Mouse (Mus musculus) ovary, adult 18-20 months (tissue): Measurements from ENCODE around the gene Tm9sf2.
A peak's percentile ranks its signal among the peaks of the same experiment; 100 is the strongest.
"Not testable (repeated sequence)": the region's sequence is repeated elsewhere in the genome, so short reads cannot be mapped to it uniquely, and the experiment has no call there.

Experiments used
- DNase-seq: peaks from one replicate; pipeline ENCODE4 v3.0.0; 2022; ENCODE audit warnings: low spot score, mixed read lengths

The Tm9sf2 gene

GRCm38 (mm10) chr14:122101890-122102289 is 4.9 kb upstream of the Tm9sf2 start:
- not testable (repeated sequence) for DNase-seq

- peak; percentile 96 for DNase-seq
Observed at GRCm38 (mm10) chr14:122104881-122105280, 2.0 kb upstream of the Tm9sf2 start.

- DNase-seq: no peak
Observed at GRCm38 (mm10) chr14:122105391-122106285, 1.2 kb upstream of the Tm9sf2 start.

GRCm38 (mm10) chr14:122107481-122108214 is 810 bp downstream of the Tm9sf2 start:
- DNase-seq: no peak

GRCm38 (mm10) chr14:122111681-122112080 is 4.8 kb downstream of the Tm9sf2 start:
- no peak for DNase-seq

GRCm38 (mm10) chr14:122112311-122112710 is 5.5 kb downstream of the Tm9sf2 start:
- no peak for DNase-seq

- DNase-seq: no peak
Observed at GRCm38 (mm10) chr14:122116200-122116599, 9.4 kb downstream of the Tm9sf2 start.

GRCm38 (mm10) chr14:122130111-122130797 is 23.4 kb downstream of the Tm9sf2 start:
- no peak for DNase-seq

GRCm38 (mm10) chr14:122131644-122132043 is 24.8 kb downstream of the Tm9sf2 start:
- no peak for DNase-seq

GRCm38 (mm10) chr14:122136368-122136928 is 29.6 kb downstream of the Tm9sf2 start:
- DNase-seq: no peak

GRCm38 (mm10) chr14:122137234-122137633 is 30.4 kb downstream of the Tm9sf2 start:
- DNase-seq: no peak

- no peak for DNase-seq
Observed at GRCm38 (mm10) chr14:122140126-122140525, 33.3 kb downstream of the Tm9sf2 start.

GRCm38 (mm10) chr14:122143585-122144269 is 36.9 kb downstream of the Tm9sf2 start:
- DNase-seq: no peak

- DNase-seq: no peak
Observed at GRCm38 (mm10) chr14:122145374-122145773, 38.5 kb downstream of the Tm9sf2 start.

GRCm38 (mm10) chr14:122150616-122151015 is 43.8 kb downstream of the Tm9sf2 start:
- DNase-seq: no peak

- no peak for DNase-seq
Observed at GRCm38 (mm10) chr14:122157738-122158137, 50.9 kb downstream of the Tm9sf2 start.

GRCm38 (mm10) chr14:122160916-122161315 is 54.1 kb downstream of the Tm9sf2 start:
- DNase-seq: no peak

- no peak for DNase-seq
Observed at GRCm38 (mm10) chr14:122168912-122169311, 62.1 kb downstream of the Tm9sf2 start.

- DNase-seq: no peak
Observed at GRCm38 (mm10) chr14:122170202-122170781, 63.5 kb downstream of the Tm9sf2 start.

GRCm38 (mm10) chr14:122171031-122171430 is 64.2 kb downstream of the Tm9sf2 start:
- no peak for DNase-seq

- DNase-seq: no peak
Observed at GRCm38 (mm10) chr14:122176263-122176798, 69.5 kb downstream of the Tm9sf2 start.
